Mouse (Mus musculus) thymus, adult 2 months (tissue): ENCODE results near the gene Spata17.

Source experiments
- CTCF ChIP-seq: fragments of 200-500 bp; IDR thresholded peaks from 2 replicates; pipeline ENCODE4 v1.5.1; 2012; ENCODE audit warnings: mild to moderate bottlenecking, control low read depth, low read length, moderate library complexity, borderline replicate concordance; ENCODE audit not compliant: control insufficient read depth, poor library complexity, insufficient read depth; ENCODE audit errors: extremely low read depth
- POLR2A ChIP-seq: fragments of 200-500 bp; IDR thresholded peaks from 2 replicates; pipeline ENCODE4 v1.6.1; 2012; ENCODE audit warnings: mild to moderate bottlenecking, low read length, control low read depth, moderate library complexity; ENCODE audit not compliant: control insufficient read depth, poor library complexity, insufficient read depth; ENCODE audit errors: extremely low read depth

GRCm38 (mm10) chr1:187088660-187089395 is 126.4 kb downstream of the Spata17 start:
- TF ChIP-seq POLR2A = no peak
- TF ChIP-seq CTCF = no peak
